Mouse (Mus musculus): Measurements from ENCODE around the gene Ssr1.

- no peak for TF ChIP-seq CTCF (IDR thresholded peaks at IDR 0.05; ENCODE audit: low read depth)
- TF ChIP-seq EP300 (IDR thresholded peaks at IDR 0.05; ENCODE audit: low read depth) = no peak
Observed at GRCm38 (mm10) chr13:37974731-37975130, 19.3 kb downstream of the Ssr1 start.
